Mouse (Mus musculus) neural tube, embryonic 11.5 days (tissue): ENCODE measurements around the gene Rnf216. TPM values are rescaled to one million over a fixed set of nuclear protein-coding genes. Genes with fewer than 3 reads are reported as not detected.

ENCODE experiments used
- ATAC-seq: fragments of 200-750 bp; cut with Nextera tagmentation; 2 replicates; pipeline ENCODE4 v1.8.0; 2017; ENCODE audit warnings: moderate number of reproducible peaks, mild to moderate bottlenecking, moderate TSS enrichment, moderate library complexity; ENCODE audit not compliant: insufficient read depth, low FRiP score, low TSS enrichment
- DNase-seq: peaks from one replicate; pipeline ENCODE4 v3.0.0-alpha.2; 2015; ENCODE audit warnings: low spot score
- H3K27ac ChIP-seq: fragments of 300-500 bp; sonication (generic); 2 replicates; pipeline ENCODE4 v1.5.1; 2014; ENCODE audit warnings: low read depth, mild to moderate bottlenecking, low read length
- H3K27me3 ChIP-seq: fragments of 300-500 bp; sonication (generic); 2 replicates; pipeline ENCODE4 v1.6.1; 2014; ENCODE audit warnings: mild to moderate bottlenecking, low read length, mixed read lengths; ENCODE audit not compliant: control insufficient read depth, insufficient read depth
- H3K36me3 ChIP-seq: fragments of 300-500 bp; sonication (generic); 2 replicates; pipeline ENCODE4 v1.6.1; 2014; ENCODE audit warnings: mild to moderate bottlenecking, low read length, moderate library complexity, mixed read lengths; ENCODE audit not compliant: control insufficient read depth, insufficient read depth
- H3K4me1 ChIP-seq: fragments of 300-500 bp; sonication (generic); 2 replicates; pipeline ENCODE4 v1.6.1; 2014; ENCODE audit warnings: low read length, mixed read lengths; ENCODE audit not compliant: control insufficient read depth, insufficient read depth
- H3K4me2 ChIP-seq: fragments of 300-500 bp; sonication (generic); 2 replicates; pipeline ENCODE4 v1.6.1; 2014; ENCODE audit warnings: low read depth, mild to moderate bottlenecking, moderate library complexity
- H3K4me3 ChIP-seq: fragments of 300-500 bp; sonication (generic); 2 replicates; pipeline ENCODE4 v1.5.1; 2014; ENCODE audit warnings: low read depth, low read length
- H3K9ac ChIP-seq: fragments of 300-500 bp; sonication (generic); 2 replicates; pipeline ENCODE4 v1.6.1; 2014; ENCODE audit warnings: mild to moderate bottlenecking, low read length
- H3K9me3 ChIP-seq: fragments of 300-500 bp; sonication (generic); 2 replicates; pipeline ENCODE4 v1.6.1; 2016; ENCODE audit warnings: low read length; ENCODE audit not compliant: control insufficient read depth
- WGBS: fragments of 180-500 bp; shearing (Covaris S2); extraction: QIAGEN DNeasy Blood & Tissue Kit; methylation state at CpG from one replicate; pipeline ENCODE4 v1.1.7; 2014; 5-methylcytosine and 5-hydroxymethylcytosine counted together
- polyA plus RNA-seq: library from polyadenylated mRNA; unstranded; fragments of >200 nt; fragmentation: Nextera tagmentation; extraction: Ambion mirVana; gene quantifications from 2 replicates; pipeline ENCODE4 v1.2.1, GENCODE M21; 2014

Gene Rnf216
- polyA plus RNA-seq, 1 experiment from 2014 or later, result 30.6 TPM

DNA sequence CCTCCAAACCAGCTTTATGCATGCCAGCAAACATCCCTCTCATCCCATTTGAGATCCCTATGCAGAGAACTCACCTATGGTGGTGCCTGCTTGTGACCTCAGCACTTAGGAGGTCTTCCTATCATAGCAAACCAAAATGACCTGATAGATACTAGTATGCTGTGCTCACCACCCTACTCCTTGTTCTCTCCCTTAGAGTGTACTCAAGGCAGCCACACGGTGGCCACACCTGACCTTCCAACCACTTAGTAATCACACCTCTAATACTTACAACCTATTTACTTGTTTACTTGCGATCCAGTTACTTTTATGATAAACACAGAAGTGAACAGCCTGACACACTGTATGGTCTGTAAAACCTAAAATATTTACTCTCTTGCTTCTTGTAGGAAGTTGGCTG, 58.1 kb downstream of the Rnf216 start:
- 86% methylated on average over 2 of the region's 2 CpGs for WGBS

DNA sequence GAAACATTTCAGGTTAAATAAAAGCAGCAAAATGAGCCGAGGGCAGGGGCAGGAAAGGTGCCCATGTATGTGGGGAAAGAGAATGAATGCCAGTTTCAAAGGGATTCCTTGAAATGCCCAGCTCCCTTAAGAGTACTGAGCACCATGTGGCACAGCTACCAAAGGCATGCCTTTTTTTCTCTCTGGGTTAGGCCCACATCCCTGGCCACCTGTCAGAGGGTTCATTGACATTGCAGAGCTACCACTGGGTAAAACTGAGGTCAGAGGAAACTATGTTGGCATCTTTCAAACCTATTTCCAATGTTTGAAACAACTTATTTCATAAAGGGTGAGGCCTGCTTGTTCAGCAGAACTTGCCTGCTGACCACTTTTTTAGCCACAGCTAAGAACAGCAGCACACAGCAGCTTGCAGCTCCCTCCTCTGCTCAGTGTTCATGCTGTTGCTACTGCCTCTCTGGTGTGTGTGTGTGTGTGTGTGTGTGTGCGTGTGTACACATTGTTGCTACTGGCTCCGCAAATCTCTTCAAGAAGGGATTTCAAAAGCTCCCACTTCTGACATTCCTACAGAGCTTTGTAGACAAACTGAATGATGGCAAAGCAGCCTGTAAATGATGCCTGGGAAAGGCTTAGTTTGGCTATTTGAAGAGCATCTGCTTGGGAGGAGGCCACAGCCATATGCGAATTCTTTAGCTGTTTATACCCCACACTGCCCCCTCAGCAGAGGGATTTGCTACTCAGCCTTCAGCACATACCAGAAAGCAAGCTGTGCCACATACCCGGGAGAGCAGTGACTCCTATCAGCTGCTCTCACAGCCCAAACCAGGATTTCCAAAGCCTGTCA, 59.4 kb downstream of the Rnf216 start:
- no peaks in the 10 kb centered on the region for H3K27me3 ChIP-seq
- no peak overlapping the region for H3K9ac ChIP-seq
- no peaks in the 10 kb centered on the region for H3K9me3 ChIP-seq
- H3K4me2 ChIP-seq, result no peak overlapping the region
- no peaks in the 10 kb centered on the region for H3K4me1 ChIP-seq
- DNase-seq (no peak), ATAC-seq (no peak)
- H3K36me3 ChIP-seq, result peaks cover 2% of the 10 kb centered on the region
- WGBS, result 77% methylated on average over 5 of the region's 5 CpGs
- H3K27ac ChIP-seq, result no peak overlapping the region
- no peak overlapping the region for H3K4me3 ChIP-seq

More for the DNA sequence above, 58.1 kb downstream of the Rnf216 start:
- H3K4me3 ChIP-seq, result no peak overlapping the region
- peaks cover 2% of the 10 kb centered on the region for H3K36me3 ChIP-seq
- no peak for DNase-seq
- no peak overlapping the region for H3K27ac ChIP-seq
- no peaks in the 10 kb centered on the region for H3K9me3 ChIP-seq
- no peaks in the 10 kb centered on the region for H3K4me1 ChIP-seq
- no peak overlapping the region for H3K9ac ChIP-seq
- H3K4me2 ChIP-seq, result no peak overlapping the region
- no peak for ATAC-seq
- H3K27me3 ChIP-seq, result no peaks in the 10 kb centered on the region

DNA sequence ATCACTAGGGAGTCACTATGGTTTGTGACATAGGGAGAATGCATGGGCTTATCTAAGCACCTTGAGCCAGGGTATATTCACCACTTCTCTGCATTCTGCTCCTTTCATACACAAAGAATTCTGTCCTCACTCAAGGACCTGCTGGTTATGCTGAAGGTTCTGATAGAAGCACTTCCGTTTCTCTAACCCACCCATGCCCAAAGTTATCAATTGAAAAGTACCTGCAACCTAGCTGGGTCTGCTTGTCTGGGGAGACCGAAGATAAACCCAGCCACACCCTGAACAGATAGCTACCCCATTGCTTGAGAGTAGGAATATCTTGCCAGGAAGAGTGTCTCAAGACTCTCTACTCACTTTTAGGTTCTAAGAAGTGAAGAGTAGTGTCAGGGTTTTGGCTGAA, 60.1 kb downstream of the Rnf216 start:
- Histone ChIP-seq H3K36me3 (peaks cover 2% of the 10 kb centered on the region), H3K9ac (no peak overlapping the region), H3K27me3 (no peaks in the 10 kb centered on the region), H3K9me3 (no peaks in the 10 kb centered on the region), H3K4me3 (no peak overlapping the region), H3K27ac (no peak overlapping the region), H3K4me1 (no peaks in the 10 kb centered on the region), H3K4me2 (no peak overlapping the region)
- DNase-seq (no peak), ATAC-seq (no peak)
- 91% methylated on average over 2 of the region's 2 CpGs for WGBS

DNA sequence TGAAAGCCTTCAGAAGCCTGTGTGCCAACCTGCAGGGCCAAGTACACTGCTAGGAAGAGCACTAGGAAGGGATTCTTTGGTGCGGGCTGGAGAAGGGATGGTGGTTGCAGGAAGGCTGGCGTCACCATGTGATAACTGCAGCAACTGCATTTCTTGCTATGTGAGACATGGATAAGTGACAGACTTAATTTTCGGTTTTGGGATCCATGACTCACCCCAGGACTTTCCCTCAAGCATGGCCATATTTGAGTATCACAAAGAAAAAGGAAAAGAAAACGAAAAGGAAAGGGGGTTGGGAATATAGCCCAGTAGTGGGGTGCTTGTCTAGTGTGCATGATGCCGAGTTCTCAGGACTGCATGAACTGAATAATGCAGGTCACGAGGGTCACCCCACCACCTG, 60.9 kb downstream of the Rnf216 start:
- 88% methylated on average over 6 of the region's 6 CpGs for WGBS
- no peaks in the 10 kb centered on the region for H3K4me1 ChIP-seq

DNA sequence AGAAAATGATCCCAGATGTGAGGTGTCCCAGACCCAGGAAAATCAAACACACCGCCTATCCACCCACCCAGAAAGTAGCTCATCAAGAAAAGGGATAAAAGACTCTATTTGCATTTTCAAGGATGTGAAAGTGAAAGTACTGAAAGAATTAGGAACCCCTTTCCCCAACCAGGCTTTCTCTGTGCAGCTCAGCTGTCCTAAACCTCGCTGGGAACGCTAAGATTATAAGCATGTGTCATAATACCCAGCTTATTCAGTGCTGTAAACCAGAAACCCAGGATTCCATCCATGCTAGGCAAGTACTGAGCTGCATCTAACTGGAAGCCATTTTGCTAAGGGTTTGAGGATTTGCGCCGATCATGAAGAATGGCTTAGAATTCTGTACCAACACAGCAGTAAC, 62.5 kb downstream of the Rnf216 start:
- no peak overlapping the region for H3K9ac ChIP-seq
- WGBS, result 83% methylated on average over 5 of the region's 5 CpGs

More for the DNA sequence above, 60.9 kb downstream of the Rnf216 start:
- no peaks in the 10 kb centered on the region for H3K27me3 ChIP-seq
- H3K4me3 ChIP-seq, result no peak overlapping the region
- H3K27ac ChIP-seq, result no peak overlapping the region
- peaks cover 2% of the 10 kb centered on the region for H3K36me3 ChIP-seq
- no peak for ATAC-seq
- no peak overlapping the region for H3K9ac ChIP-seq
- no peaks in the 10 kb centered on the region for H3K9me3 ChIP-seq
- no peak for DNase-seq
- no peak overlapping the region for H3K4me2 ChIP-seq

DNA sequence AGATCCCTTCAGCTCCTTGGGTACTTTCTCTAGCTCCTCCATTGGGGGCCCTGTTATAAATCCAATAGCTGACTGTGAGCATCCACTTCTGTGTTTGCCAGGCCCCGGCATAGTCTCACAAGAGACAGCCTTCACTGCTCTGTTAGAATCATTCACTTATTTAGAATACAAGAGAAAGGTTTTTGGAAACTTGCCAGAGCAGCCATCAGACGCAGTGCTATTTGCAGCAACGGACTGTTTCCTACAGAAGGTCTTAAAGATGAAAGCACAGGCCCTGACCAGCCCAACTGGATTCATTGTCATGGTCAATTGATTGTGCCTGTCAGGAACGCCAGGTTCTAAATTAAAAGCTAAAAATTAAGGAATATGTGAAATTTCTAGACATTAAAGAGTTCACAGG, 63.0 kb downstream of the Rnf216 start:
- Histone ChIP-seq H3K27ac (no peak overlapping the region), H3K4me2 (no peak overlapping the region), H3K27me3 (no peaks in the 10 kb centered on the region), H3K9ac (no peak overlapping the region), H3K4me3 (no peak overlapping the region), H3K9me3 (no peaks in the 10 kb centered on the region), H3K36me3 (peaks cover 2% of the 10 kb centered on the region), H3K4me1 (no peaks in the 10 kb centered on the region)
- ATAC-seq (no peak), DNase-seq (no peak)
- 65% methylated on average over 4 of the region's 4 CpGs for WGBS

More for the DNA sequence above, 62.5 kb downstream of the Rnf216 start:
- Histone ChIP-seq H3K36me3 (peaks cover 2% of the 10 kb centered on the region), H3K9me3 (no peaks in the 10 kb centered on the region), H3K27me3 (no peaks in the 10 kb centered on the region), H3K27ac (no peak overlapping the region), H3K4me2 (no peak overlapping the region), H3K4me1 (no peaks in the 10 kb centered on the region), H3K4me3 (no peak overlapping the region)
- DNase-seq (no peak), ATAC-seq (no peak)

DNA sequence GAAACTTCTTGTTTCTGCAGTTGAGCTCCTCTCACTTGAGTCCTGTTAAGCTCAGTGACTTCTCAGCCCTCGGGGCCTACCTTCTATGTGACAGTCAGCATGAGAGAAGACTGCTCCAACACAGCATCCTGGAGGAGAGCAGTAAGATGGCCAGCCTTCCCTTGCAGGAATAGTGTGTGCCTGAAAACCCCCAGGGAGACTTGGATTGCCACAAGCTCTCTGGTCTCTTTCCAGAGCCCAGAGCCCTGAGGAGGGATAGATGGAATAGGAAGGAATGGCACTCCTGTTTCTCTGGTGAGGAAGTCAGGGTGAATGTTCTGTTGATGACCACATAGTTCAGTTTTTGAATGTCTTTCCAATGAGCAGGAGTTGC, 63.8 kb downstream of the Rnf216 start:
- Histone ChIP-seq H3K36me3 (peaks cover 2% of the 10 kb centered on the region), H3K4me1 (no peaks in the 10 kb centered on the region)

DNA sequence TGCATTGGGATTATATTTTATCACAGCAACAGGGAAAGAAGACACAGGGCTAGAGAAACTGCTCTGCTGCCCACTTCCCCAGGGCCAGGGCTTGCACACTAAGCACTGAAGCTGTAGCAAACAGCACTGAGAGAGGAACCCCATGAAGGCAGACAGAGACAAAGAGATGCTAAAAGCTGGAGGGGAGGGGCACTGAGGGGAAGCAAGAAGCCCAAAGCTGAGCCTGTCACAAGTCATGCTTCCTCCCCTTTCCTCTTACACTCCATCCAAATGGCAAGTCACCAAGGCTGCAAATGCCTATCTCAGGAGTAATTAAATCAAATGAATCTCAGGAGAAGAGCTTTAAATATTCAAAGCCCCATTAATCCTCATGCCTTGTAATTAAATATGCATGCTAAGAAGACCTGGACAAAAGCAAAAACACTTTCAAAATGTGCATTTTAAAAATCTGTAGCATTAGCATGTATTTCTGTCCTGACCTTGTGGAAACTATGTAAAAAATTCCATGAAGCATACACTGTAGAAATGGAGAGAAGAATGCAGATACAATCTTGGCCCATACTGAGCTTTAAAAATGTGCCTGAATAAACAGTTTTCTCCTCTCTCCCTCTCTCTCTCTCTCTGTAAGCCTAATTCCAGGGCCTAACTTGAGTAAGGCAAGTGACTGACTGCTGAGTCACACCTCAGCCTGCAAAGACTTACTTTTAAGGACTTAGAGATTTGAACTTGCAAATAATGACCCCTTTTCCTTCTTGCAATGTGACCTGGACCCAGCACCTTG, 64.4 kb downstream of the Rnf216 start:
- DNase-seq (no peak), ATAC-seq (no peak)
- Histone ChIP-seq H3K9ac (no peak overlapping the region), H3K4me3 (no peak overlapping the region), H3K27ac (0 out of 2 replicates have a peak overlapping the region, but pooled peaks have one; percentile 14), H3K9me3 (no peaks in the 10 kb centered on the region), H3K27me3 (no peaks in the 10 kb centered on the region), H3K36me3 (peaks cover 2% of the 10 kb centered on the region), H3K4me1 (no peaks in the 10 kb centered on the region), H3K4me2 (no peak overlapping the region)

More for the DNA sequence above, 63.8 kb downstream of the Rnf216 start:
- H3K27ac ChIP-seq, result no peak overlapping the region
- no peak overlapping the region for H3K4me3 ChIP-seq
- no peak overlapping the region for H3K4me2 ChIP-seq
- DNase-seq (no peak), ATAC-seq (no peak)
- H3K27me3 ChIP-seq, result no peaks in the 10 kb centered on the region
- WGBS, result 78% methylated on average over 1 of the region's 1 CpGs
- H3K9me3 ChIP-seq, result no peaks in the 10 kb centered on the region
- no peak overlapping the region for H3K9ac ChIP-seq
